Mouse (Mus musculus): ENCODE measurements around the gene Gm10959. TPM values are rescaled to one million over a fixed set of nuclear protein-coding genes. Genes with fewer than 3 reads are reported as not detected.

Gm10959 gene
- total RNA-seq, 2 experiments from 2014 or later: not detected

DNA sequence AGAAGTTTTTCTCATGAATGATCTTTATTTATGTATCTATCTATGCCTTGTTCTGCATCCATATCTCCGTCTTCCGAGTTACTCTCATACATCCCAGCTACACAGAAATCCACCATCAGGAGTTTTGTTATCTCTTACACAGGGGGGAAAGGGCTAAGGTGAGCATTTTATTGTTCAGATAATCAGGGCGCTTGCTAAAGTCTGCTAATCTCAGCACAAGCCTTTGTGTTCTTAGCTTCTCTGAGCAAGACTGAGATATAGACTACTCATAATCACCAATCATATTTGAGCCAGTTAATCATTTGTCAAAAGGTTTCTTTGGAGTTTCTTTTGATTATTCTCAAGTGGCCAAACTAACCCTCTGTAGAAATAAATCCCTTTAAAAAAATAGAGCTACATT lies 41.6 kb downstream of the Gm10959 start:
- no peak for DNase-seq (ENCODE audit: low spot score in 2 of 2)
- no peak overlapping the region for H3K4me3 ChIP-seq
- H3K27ac ChIP-seq: no peak overlapping the region
- TF ChIP-seq CTCF (conservative IDR thresholded peaks at IDR 0.05): no peak

DNA sequence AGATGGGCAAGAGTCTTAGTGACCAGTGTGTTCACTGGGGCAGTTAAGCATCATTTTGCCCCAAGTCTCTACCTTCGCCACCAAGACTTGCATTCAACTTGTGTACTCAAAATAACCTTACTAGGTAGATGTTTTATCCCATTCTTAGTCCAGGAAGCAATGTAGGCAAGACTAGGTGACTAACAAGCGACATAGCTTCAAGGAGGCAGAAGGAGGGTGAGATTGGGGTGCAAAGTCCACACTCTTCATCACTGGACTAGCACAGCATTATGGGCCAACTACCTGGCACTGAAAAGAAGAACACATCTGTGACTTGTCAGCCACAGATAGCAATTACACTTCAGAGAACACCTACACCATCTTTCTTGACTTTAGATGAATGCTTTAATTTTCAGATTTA lies 42.3 kb downstream of the Gm10959 start:
- no peak for DNase-seq (ENCODE audit: low spot score in 2 of 2)
- no peak overlapping the region for H3K4me3 ChIP-seq
- no peak overlapping the region for H3K27ac ChIP-seq
- no peak for TF ChIP-seq CTCF (conservative IDR thresholded peaks at IDR 0.05)

DNA sequence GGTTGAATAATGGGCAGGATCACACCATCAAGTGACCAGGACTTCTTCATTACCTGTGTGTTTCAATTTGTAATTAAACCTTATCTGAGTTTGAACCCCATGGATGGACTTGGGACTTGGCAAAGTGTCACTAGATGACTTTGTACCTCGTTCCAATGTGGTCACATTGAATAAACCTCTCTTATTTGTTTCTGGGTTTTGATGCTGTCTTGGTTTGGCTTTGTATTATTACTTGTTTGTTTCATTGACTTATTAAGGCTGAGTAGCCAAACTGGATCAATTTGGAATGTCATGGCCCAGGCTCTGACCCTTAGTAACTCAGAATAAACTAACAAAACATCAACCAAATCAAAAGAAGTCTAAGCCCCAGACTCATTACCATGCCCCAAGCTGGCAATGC lies 47.6 kb downstream of the Gm10959 start:
- no peak overlapping the region for H3K27ac ChIP-seq
- no peak for DNase-seq (ENCODE audit: low spot score in 2 of 2)
- no peak for TF ChIP-seq CTCF (conservative IDR thresholded peaks at IDR 0.05)

DNA sequence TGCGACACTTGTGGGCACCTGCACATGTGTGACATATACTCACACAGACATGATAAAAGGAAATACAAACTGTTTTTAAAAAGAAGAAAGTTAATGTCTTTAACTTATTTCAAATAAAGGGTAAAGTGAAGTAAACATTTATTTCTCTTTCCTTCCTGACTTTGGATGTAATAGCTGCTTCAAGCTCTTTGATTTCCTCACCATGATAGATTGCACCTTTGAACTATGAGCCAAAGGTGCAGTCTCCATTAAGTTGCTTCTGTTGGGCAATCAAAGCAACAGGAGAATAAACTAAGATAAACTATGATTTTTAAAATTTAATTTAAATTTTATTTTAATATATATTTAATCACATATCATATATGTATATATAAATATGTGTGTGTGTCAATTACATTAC lies 50.9 kb downstream of the Gm10959 start:
- TF ChIP-seq CTCF (conservative IDR thresholded peaks at IDR 0.05): no peak
- DNase-seq (ENCODE audit: low spot score in 2 of 2): no peak
- Histone ChIP-seq H3K27ac (no peak overlapping the region), H3K4me3 (no peak overlapping the region)

More for the DNA sequence above, 47.6 kb downstream of the Gm10959 start:
- H3K4me3 ChIP-seq: no peak overlapping the region

DNA sequence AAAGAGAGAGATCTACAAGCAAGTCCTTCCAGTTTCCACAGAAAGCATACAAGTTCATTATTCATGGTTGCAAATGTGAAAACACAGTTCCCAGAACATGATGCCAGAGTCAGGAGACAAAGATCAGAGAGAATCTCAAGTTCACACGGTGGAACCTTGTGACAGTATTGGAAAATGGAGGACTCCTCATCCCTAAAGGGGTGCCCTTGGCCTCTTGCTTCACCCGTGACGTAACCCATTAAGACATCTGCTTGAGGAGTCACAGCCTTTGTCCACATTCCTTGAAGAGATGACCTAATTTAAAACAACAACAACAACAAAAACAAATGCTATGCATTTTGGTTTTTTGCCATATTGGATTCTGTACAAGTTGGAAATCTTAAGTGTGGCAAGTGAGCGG lies 54.1 kb downstream of the Gm10959 start:
- H3K4me3 ChIP-seq: no peak overlapping the region
- no peak for TF ChIP-seq CTCF (conservative IDR thresholded peaks at IDR 0.05)

More for the DNA sequence above, 54.1 kb downstream of the Gm10959 start:
- DNase-seq (ENCODE audit: low spot score in 2 of 2): no peak
- H3K27ac ChIP-seq: no peak overlapping the region

Other genes starting within 250 kb of the Gm10959 start
- gene Pde5a, start 190.4 kb downstream of the Gm10959 start, total RNA-seq (2021): 10 to 100 TPM; 14.8 to 16.7 TPM
- not detected for gene Fabp2, start 24.3 kb downstream of the Gm10959 start, total RNA-seq (2021)
- gene 1810037I17Rik, start 4.8 kb upstream of the Gm10959 start, total RNA-seq (2021): 10 to 100 TPM; 50.8 to 53.7 TPM
- gene Usp53, start 65.2 kb upstream of the Gm10959 start, total RNA-seq (2021): 10 to 100 TPM; 27.3 to 29.1 TPM
- under 1 TPM in 1 of 2 experiments, not detected in 1; 0.74 TPM for gene Myoz2, start 115.7 kb upstream of the Gm10959 start, total RNA-seq (2021)